Mouse (Mus musculus) midbrain, embryonic 14.5 days (tissue): Measurements from ENCODE around the gene Arsg. TPM values are rescaled to one million over a fixed set of nuclear protein-coding genes. Genes with fewer than 3 reads are reported as not detected.

ENCODE experiments used
- ATAC-seq: fragments of 200-750 bp; cut with Nextera tagmentation; 2 replicates; pipeline ENCODE4 v1.8.0; 2017; ENCODE audit warnings: moderate number of reproducible peaks, moderate library complexity; ENCODE audit not compliant: low FRiP score, low TSS enrichment
- DNase-seq: peaks from one replicate; pipeline ENCODE4 v3.0.0-alpha.2; 2015
- H3K27ac ChIP-seq: fragments of 300-500 bp; sonication (generic); replicated peaks from 2 replicates; pipeline ENCODE4 v1.5.1; 2014; ENCODE audit warnings: mild to moderate bottlenecking, low read depth, low read length, moderate library complexity
- H3K27me3 ChIP-seq: fragments of 300-500 bp; sonication (generic); 2 replicates; pipeline ENCODE4 v1.6.1; 2014; ENCODE audit warnings: low read length, control low read depth, mixed read lengths; ENCODE audit not compliant: control insufficient read depth, insufficient read depth
- H3K36me3 ChIP-seq: fragments of 300-500 bp; sonication (generic); 2 replicates; pipeline ENCODE4 v1.6.1; 2014; ENCODE audit warnings: low read length, control low read depth; ENCODE audit not compliant: control insufficient read depth, insufficient read depth
- H3K4me1 ChIP-seq: fragments of 300-500 bp; sonication (generic); 2 replicates; pipeline ENCODE4 v1.6.1; 2014; ENCODE audit warnings: mild to moderate bottlenecking, antibody characterized with exemption, low read length, control low read depth; ENCODE audit not compliant: control insufficient read depth, insufficient read depth
- H3K4me2 ChIP-seq: fragments of 300-500 bp; sonication (generic); 2 replicates; pipeline ENCODE4 v1.6.1; 2014; ENCODE audit warnings: mild to moderate bottlenecking, low read length, moderate library complexity
- H3K4me3 ChIP-seq: fragments of 300-500 bp; sonication (generic); replicated peaks from 2 replicates; pipeline ENCODE4 v1.5.1; 2014; ENCODE audit warnings: low read depth, low read length
- H3K9ac ChIP-seq: fragments of 300-500 bp; sonication (generic); replicated peaks from 2 replicates; pipeline ENCODE4 v1.6.1; 2014; ENCODE audit warnings: mild to moderate bottlenecking, low read length, moderate library complexity
- H3K9me3 ChIP-seq: fragments of 300-500 bp; sonication (generic); 2 replicates; pipeline ENCODE4 v1.6.1; 2016; ENCODE audit warnings: low read length, control low read depth, mixed read lengths; ENCODE audit not compliant: control insufficient read depth
- WGBS: fragments of 180-500 bp; shearing (Covaris S2); extraction: QIAGEN DNeasy Blood & Tissue Kit; methylation state at CpG from one replicate; pipeline ENCODE4 v1.1.7; 2014; 5-methylcytosine and 5-hydroxymethylcytosine counted together
- polyA plus RNA-seq: library from polyadenylated mRNA; unstranded; fragments of >200 nt; fragmentation: Nextera tagmentation; extraction: Ambion mirVana; gene quantifications from 2 replicates; pipeline ENCODE4 v1.2.1, GENCODE M21; 2014

Arsg gene
- polyA plus RNA-seq, 1 experiment from 2014 or later: 2.7 TPM

- Histone ChIP-seq H3K27me3 (no peaks in the 10 kb centered on the region), H3K27ac (no peak overlapping the region), H3K9me3 (no peaks in the 10 kb centered on the region), H3K4me2 (no peak overlapping the region), H3K36me3 (no peaks in the 10 kb centered on the region), H3K4me1 (peaks cover 9% of the 10 kb centered on the region), H3K9ac (no peak overlapping the region), H3K4me3 (no peak overlapping the region)
- ATAC-seq (no peak), DNase-seq (no peak)
- 79% methylated on average over 6 of the region's 6 CpGs for WGBS
These were observed 134.4 kb downstream of the Arsg start for GRCm38 (mm10) chr11:109607600-109607999.

- ATAC-seq: no peak
- Histone ChIP-seq H3K4me2 (no peak overlapping the region), H3K9me3 (no peaks in the 10 kb centered on the region), H3K27ac (no peak overlapping the region), H3K36me3 (no peaks in the 10 kb centered on the region), H3K4me3 (no peak overlapping the region), H3K9ac (no peak overlapping the region), H3K4me1 (peaks cover 9% of the 10 kb centered on the region), H3K27me3 (peaks cover 3% of the 10 kb centered on the region; the same call in 1 of the 2 replicates)
- WGBS: 63% methylated on average over 6 of the region's 6 CpGs
- DNase-seq: no peak
These were observed 135.9 kb downstream of the Arsg start for GRCm38 (mm10) chr11:109608976-109609625.

GRCm38 (mm10) chr11:109610046-109610794 lies 137.0 kb downstream of the Arsg start:
- Histone ChIP-seq H3K36me3 (no peaks in the 10 kb centered on the region), H3K27me3 (peaks cover 3% of the 10 kb centered on the region; the same call in 1 of the 2 replicates), H3K9ac (peak overlapping the region; percentile 65; the same call in 1 of the 2 replicates), H3K27ac (peak overlapping the region; percentile 55; the same call in 1 of the 2 replicates), H3K9me3 (no peaks in the 10 kb centered on the region), H3K4me2 (peak overlapping the region; percentile 86), H3K4me1 (peaks cover 9% of the 10 kb centered on the region), H3K4me3 (peak overlapping the region; percentile 65)
- DNase-seq: no peak
- 16% methylated on average over 9 of the region's 9 CpGs for WGBS
- no peak for ATAC-seq

GRCm38 (mm10) chr11:109610795-109611302 lies 137.7 kb downstream of the Arsg start:
- Histone ChIP-seq H3K9me3 (no peaks in the 10 kb centered on the region), H3K27me3 (peaks cover 3% of the 10 kb centered on the region; the same call in 1 of the 2 replicates), H3K27ac (peak overlapping the region; percentile 55), H3K36me3 (no peaks in the 10 kb centered on the region), H3K4me3 (peak overlapping the region; percentile 65), H3K9ac (peak overlapping the region; percentile 65), H3K4me2 (peak overlapping the region; percentile 86), H3K4me1 (peaks cover 9% of the 10 kb centered on the region)
- under 1% methylated on average over 26 of the region's 26 CpGs for WGBS
- no peak; the same call in 1 of the 2 replicates for ATAC-seq
- no peak for DNase-seq

GRCm38 (mm10) chr11:109611303-109612149 lies 138.4 kb downstream of the Arsg start, which contains the start of gene Wipi1:
Wipi1 (minus strand) TSS chr11:109611967.
- H3K27ac ChIP-seq: peak within 1 kb of the TSS; percentile 55
- under 1% methylated on average over 58 of the region's 58 CpGs for WGBS
- no peaks in the 10 kb centered on the region for H3K36me3 ChIP-seq
- peak within 1 kb of the TSS; percentile 65 for H3K4me3 ChIP-seq
- peak within 1 kb of the TSS; percentile 65 for H3K9ac ChIP-seq
- ATAC-seq (peak; percentile 97), DNase-seq (peak; percentile 98)
- peak within 1 kb of the TSS; percentile 86 for H3K4me2 ChIP-seq
- no peaks in the 10 kb centered on the region for H3K9me3 ChIP-seq
- peaks cover 3% of the 10 kb centered on the region; the same call in 1 of the 2 replicates for H3K27me3 ChIP-seq
- H3K4me1 ChIP-seq: peaks cover 9% of the 10 kb centered on the region

GRCm38 (mm10) chr11:109612871-109613529 lies 139.8 kb downstream of the Arsg start:
- no peaks in the 10 kb centered on the region for H3K9me3 ChIP-seq
- no peak overlapping the region for H3K9ac ChIP-seq
- H3K27ac ChIP-seq: no peak overlapping the region
- H3K4me3 ChIP-seq: no peak overlapping the region
- no peak overlapping the region for H3K4me2 ChIP-seq
- DNase-seq: no peak
- no peaks in the 10 kb centered on the region for H3K36me3 ChIP-seq
- 67% methylated on average over 7 of the region's 7 CpGs for WGBS
- H3K27me3 ChIP-seq: peaks cover 3% of the 10 kb centered on the region; the same call in 1 of the 2 replicates
- H3K4me1 ChIP-seq: peaks cover 9% of the 10 kb centered on the region
- no peak for ATAC-seq

GRCm38 (mm10) chr11:109615286-109615685 lies 142.1 kb downstream of the Arsg start:
- Histone ChIP-seq H3K4me1 (peaks cover 5% of the 10 kb centered on the region), H3K4me2 (no peak overlapping the region), H3K27ac (no peak overlapping the region), H3K27me3 (peaks cover 3% of the 10 kb centered on the region; the same call in 1 of the 2 replicates), H3K36me3 (no peaks in the 10 kb centered on the region), H3K9ac (no peak overlapping the region), H3K4me3 (no peak overlapping the region), H3K9me3 (no peaks in the 10 kb centered on the region)
- no peak for ATAC-seq
- DNase-seq: no peak
- WGBS: 50% methylated on average over 9 of the region's 9 CpGs

GRCm38 (mm10) chr11:109616352-109616751 lies 143.2 kb downstream of the Arsg start:
- no peaks in the 10 kb centered on the region for H3K9me3 ChIP-seq
- no peak overlapping the region for H3K9ac ChIP-seq
- H3K27me3 ChIP-seq: peaks cover 3% of the 10 kb centered on the region; the same call in 1 of the 2 replicates
- no peaks in the 10 kb centered on the region for H3K4me1 ChIP-seq
- H3K27ac ChIP-seq: no peak overlapping the region
- WGBS: 86% methylated on average over 4 of the region's 4 CpGs
- no peaks in the 10 kb centered on the region for H3K36me3 ChIP-seq
- ATAC-seq: no peak
- H3K4me3 ChIP-seq: no peak overlapping the region
- no peak overlapping the region for H3K4me2 ChIP-seq
- DNase-seq: no peak
